Mouse (Mus musculus): Measurements from ENCODE around the gene Fam171a1.

The Fam171a1 gene

GRCm38 (mm10) chr2:3273349-3273748 lies 159.3 kb downstream of the Fam171a1 start:
- no peak for DNase-seq (ENCODE audit: low spot score)

DNA sequence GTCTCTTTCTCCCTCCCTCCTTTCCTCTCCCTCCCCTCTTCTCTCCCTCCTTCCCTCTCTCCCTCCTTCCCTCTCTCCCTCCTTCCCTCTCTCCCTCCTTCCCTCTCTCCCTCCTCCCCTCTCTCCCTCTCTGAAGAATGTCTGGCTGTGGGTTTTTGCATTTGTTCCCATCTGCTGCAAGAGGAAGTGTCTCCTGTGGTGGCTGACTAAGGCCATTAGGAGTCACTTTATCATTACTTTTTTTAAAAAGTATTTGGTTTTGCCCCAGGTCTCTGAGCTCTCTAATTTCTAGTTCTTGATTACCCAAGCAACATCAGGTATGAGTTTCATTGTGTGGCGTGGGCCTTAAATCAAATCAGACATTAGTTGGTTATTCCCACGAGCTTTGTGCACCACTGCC lies 162.1 kb downstream of the Fam171a1 start:
- DNase-seq (ENCODE audit: low spot score) = no peak

Data from embryo, embryonic 10 days (tissue).